Mouse (Mus musculus) midbrain, embryonic 12.5 days (tissue): ENCODE results near the gene Myo15b. TPM values are rescaled to one million over a fixed set of nuclear protein-coding genes. Genes with fewer than 3 reads are reported as not detected.
"Not testable (repeated sequence)": the region's sequence is repeated elsewhere in the genome, so short reads cannot be mapped to it uniquely, and the experiment has no call there.

ENCODE experiments used
- ATAC-seq: fragments of 200-750 bp; cut with Nextera tagmentation; 2 replicates; pipeline ENCODE4 v1.8.0; 2017; ENCODE audit warnings: low read depth, moderate TSS enrichment, moderate library complexity; ENCODE audit not compliant: low FRiP score
- H3K27ac ChIP-seq: fragments of 300-500 bp; sonication (generic); replicated peaks from 2 replicates; pipeline ENCODE4 v1.5.1; 2016; ENCODE audit warnings: mild to moderate bottlenecking
- H3K27me3 ChIP-seq: fragments of 300-500 bp; sonication (generic); 2 replicates; pipeline ENCODE4 v1.6.1; 2016; ENCODE audit warnings: mild to moderate bottlenecking
- H3K36me3 ChIP-seq: fragments of 300-500 bp; sonication (generic); 2 replicates; pipeline ENCODE4 v1.6.1; 2016
- H3K4me1 ChIP-seq: fragments of 300-500 bp; sonication (generic); 2 replicates; pipeline ENCODE4 v1.6.1; 2016
- H3K4me2 ChIP-seq: fragments of 300-500 bp; sonication (generic); replicated peaks from 2 replicates; pipeline ENCODE4 v1.6.1; 2016; ENCODE audit warnings: mild to moderate bottlenecking, moderate library complexity
- H3K4me3 ChIP-seq: fragments of 300-500 bp; sonication (generic); 2 replicates; pipeline ENCODE4 v1.5.1; 2016; ENCODE audit warnings: mild to moderate bottlenecking
- H3K9ac ChIP-seq: fragments of 300-500 bp; sonication (generic); replicated peaks from 2 replicates; pipeline ENCODE4 v1.6.1; 2016; ENCODE audit warnings: mild to moderate bottlenecking, moderate library complexity
- H3K9me3 ChIP-seq: fragments of 300-500 bp; sonication (generic); 2 replicates; pipeline ENCODE4 v1.6.1; 2016; ENCODE audit warnings: mild to moderate bottlenecking
- WGBS: fragments of 180-500 bp; shearing (Covaris S2); methylation state at CpG from one replicate; pipeline ENCODE4 v1.1.7; 2016; 5-methylcytosine and 5-hydroxymethylcytosine counted together
- polyA plus RNA-seq: library from polyadenylated mRNA; unstranded; fragments of >200 nt; fragmentation: Nextera tagmentation; extraction: Ambion mirVana; gene quantifications from 2 replicates; pipeline ENCODE4 v1.2.1, GENCODE M21; 2016

The Myo15b gene
- polyA plus RNA-seq, 1 experiment from 2014 or later: 0.37 TPM

GRCm38 (mm10) chr11:115845819-115846218 lies 12.4 kb upstream of the Myo15b start:
- 96% methylated on average over 2 of the region's 2 CpGs for WGBS
- Histone ChIP-seq H3K9me3 (no peaks in the 10 kb centered on the region), H3K27me3 (no peaks in the 10 kb centered on the region), H3K4me1 (0 out of 2 replicates have a peak, but pooled peaks cover 3% of the 10 kb centered on the region), H3K4me3 (no peak overlapping the region), H3K4me2 (no peak overlapping the region), H3K9ac (no peak overlapping the region), H3K36me3 (no peaks in the 10 kb centered on the region), H3K27ac (no peak overlapping the region)
- no peak for ATAC-seq

GRCm38 (mm10) chr11:115854674-115855073 lies 3.5 kb upstream of the Myo15b start:
- Histone ChIP-seq H3K4me1 (peaks cover 8% of the 10 kb centered on the region), H3K36me3 (no peaks in the 10 kb centered on the region), H3K9ac (no peak overlapping the region), H3K4me3 (no peak overlapping the region), H3K4me2 (no peak overlapping the region), H3K9me3 (no peaks in the 10 kb centered on the region), H3K27me3 (peaks cover 41% of the 10 kb centered on the region), H3K27ac (no peak overlapping the region)
- ATAC-seq: no peak
- WGBS: 76% methylated on average over 6 of the region's 6 CpGs

DNA sequence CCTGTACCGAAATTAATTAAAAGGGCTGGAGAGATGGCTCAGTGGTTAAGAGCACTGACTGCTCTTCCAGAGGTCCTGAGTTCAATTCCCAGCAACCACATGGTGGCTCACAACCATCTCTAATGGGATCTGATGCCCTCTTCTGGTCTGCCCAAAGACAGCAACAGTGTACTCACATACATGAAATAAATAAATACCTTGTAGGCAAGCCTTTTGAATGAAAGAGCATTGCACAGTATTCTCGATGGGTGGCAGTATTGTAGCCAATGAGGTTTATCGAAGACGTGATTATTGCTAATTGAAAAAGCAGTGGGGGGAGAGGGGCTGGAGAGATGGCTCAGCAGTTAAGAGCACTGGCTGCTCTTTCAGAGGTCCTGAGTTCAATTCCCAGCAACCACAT lies 1.1 kb upstream of the Myo15b start:
- H3K4me3 ChIP-seq, H3K36me3 ChIP-seq, H3K4me2 ChIP-seq, H3K9ac ChIP-seq, H3K9me3 ChIP-seq, H3K27ac ChIP-seq, H3K4me1 ChIP-seq, ATAC-seq: not testable (repeated sequence)
- WGBS: 92% methylated on average over 4 of the region's 4 CpGs
- H3K27me3 ChIP-seq: peaks cover 66% of the 10 kb centered on the region

DNA sequence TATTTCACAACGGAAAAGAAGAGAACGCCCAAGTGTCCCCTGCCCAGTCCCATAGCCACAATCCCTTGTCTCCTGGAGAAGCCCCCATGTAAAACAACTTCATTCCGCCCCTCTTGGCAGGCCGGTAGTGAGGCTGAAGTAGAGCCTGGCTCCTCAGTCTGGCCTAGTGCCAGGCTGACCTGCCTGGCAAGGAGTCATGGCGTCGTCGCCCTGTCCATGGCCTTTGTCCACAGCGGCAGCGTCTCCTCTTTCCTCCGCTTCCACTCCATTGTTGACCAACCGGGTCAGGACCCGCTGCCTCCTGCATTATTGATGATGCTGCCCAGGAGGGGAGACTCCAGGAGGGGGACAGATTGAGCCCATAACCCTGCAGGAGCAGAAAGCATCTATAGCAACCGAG lies 270 bp upstream of the Myo15b start:
- H3K27ac ChIP-seq: no peak overlapping the region
- H3K9me3 ChIP-seq: no peaks in the 10 kb centered on the region
- no peaks in the 10 kb centered on the region for H3K36me3 ChIP-seq
- no peak overlapping the region for H3K4me3 ChIP-seq
- no peak overlapping the region for H3K4me2 ChIP-seq
- 55% methylated on average over 13 of the region's 13 CpGs for WGBS
- H3K4me1 ChIP-seq: peaks cover 8% of the 10 kb centered on the region
- H3K27me3 ChIP-seq: peaks cover 73% of the 10 kb centered on the region
- 0 out of 2 replicates have a peak overlapping the region, but pooled peaks have one; percentile 2 for H3K9ac ChIP-seq
- ATAC-seq: no peak

GRCm38 (mm10) chr11:115859143-115859945 lies 1.1 kb downstream of the Myo15b start:
- Histone ChIP-seq H3K9ac (0 out of 2 replicates have a peak overlapping the region, but pooled peaks have one; percentile 39), H3K27me3 (peaks cover 73% of the 10 kb centered on the region), H3K4me2 (peak overlapping the region; percentile 48), H3K4me3 (peak overlapping the region; percentile 31), H3K4me1 (peaks cover 8% of the 10 kb centered on the region), H3K27ac (no peak overlapping the region), H3K36me3 (no peaks in the 10 kb centered on the region), H3K9me3 (no peaks in the 10 kb centered on the region)
- peak; percentile 74 for ATAC-seq
- WGBS: 2% methylated on average over 74 of the region's 75 CpGs

DNA sequence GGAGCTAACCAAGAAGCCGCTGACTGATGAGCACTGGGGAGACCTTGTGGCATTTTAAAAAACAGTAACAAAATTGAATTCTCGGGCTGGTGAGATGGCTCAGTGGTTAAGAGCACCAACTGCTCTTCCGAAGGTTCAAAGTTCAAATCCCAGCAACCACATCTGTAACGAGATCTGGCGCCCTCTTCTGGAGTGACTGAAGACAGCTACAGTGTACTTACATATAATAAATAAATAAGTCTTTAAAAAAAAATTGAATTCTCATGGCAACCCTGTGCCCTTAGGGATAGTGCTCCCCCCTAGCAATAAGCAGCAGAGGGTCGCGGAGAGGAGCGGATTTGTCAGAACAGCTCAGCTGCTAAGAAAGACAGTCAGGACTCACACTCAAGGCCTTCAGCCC lies 5.7 kb downstream of the Myo15b start:
- H3K27ac ChIP-seq: no peak overlapping the region
- ATAC-seq: no peak
- WGBS: 86% methylated on average over 8 of the region's 8 CpGs

DNA sequence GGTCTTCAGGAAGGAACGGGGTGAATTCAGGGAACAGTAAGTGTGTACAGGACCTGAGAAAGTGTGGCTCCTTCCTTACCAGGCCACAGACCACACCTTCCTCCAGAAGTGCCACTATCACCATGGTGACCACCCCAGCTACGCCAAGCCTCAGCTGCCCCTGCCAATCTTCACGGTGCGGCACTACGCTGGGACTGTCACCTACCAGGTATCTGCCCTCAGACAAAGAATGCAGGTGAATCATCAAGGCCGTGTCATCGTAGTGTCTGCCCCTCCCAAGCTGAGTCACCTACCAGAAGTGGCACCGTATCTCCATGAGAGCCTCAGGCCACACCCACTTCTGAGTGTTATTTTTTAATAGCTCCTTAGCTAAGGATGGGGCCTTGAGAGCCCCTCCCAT lies 11.2 kb downstream of the Myo15b start:
- no peak overlapping the region for H3K4me2 ChIP-seq
- no peaks in the 10 kb centered on the region for H3K4me1 ChIP-seq
- ATAC-seq: no peak
- WGBS: 87% methylated on average over 8 of the region's 8 CpGs
- H3K4me3 ChIP-seq: no peak overlapping the region
- H3K27me3 ChIP-seq: peaks cover 11% of the 10 kb centered on the region
- no peaks in the 10 kb centered on the region for H3K36me3 ChIP-seq
- no peaks in the 10 kb centered on the region for H3K9me3 ChIP-seq
- H3K9ac ChIP-seq: no peak overlapping the region
- H3K27ac ChIP-seq: no peak overlapping the region

More for the DNA sequence above, 5.7 kb downstream of the Myo15b start:
- H3K9me3 ChIP-seq: no peaks in the 10 kb centered on the region
- H3K4me2 ChIP-seq: no peak overlapping the region
- H3K4me1 ChIP-seq: peaks cover 7% of the 10 kb centered on the region
- no peak overlapping the region for H3K9ac ChIP-seq
- H3K27me3 ChIP-seq: peaks cover 43% of the 10 kb centered on the region
- H3K4me3 ChIP-seq: no peak overlapping the region
- no peaks in the 10 kb centered on the region for H3K36me3 ChIP-seq

- WGBS: 75% methylated on average over 4 of the region's 4 CpGs
- no peak overlapping the region for H3K4me3 ChIP-seq
- no peaks in the 10 kb centered on the region for H3K4me1 ChIP-seq
- H3K9me3 ChIP-seq: no peaks in the 10 kb centered on the region
- no peaks in the 10 kb centered on the region for H3K36me3 ChIP-seq
- peaks cover 11% of the 10 kb centered on the region; the same call in 1 of the 2 replicates for H3K27me3 ChIP-seq
- H3K27ac ChIP-seq: no peak overlapping the region
- H3K4me2 ChIP-seq: no peak overlapping the region
- ATAC-seq: no peak
- no peak overlapping the region for H3K9ac ChIP-seq
These were observed 14.2 kb downstream of the Myo15b start for GRCm38 (mm10) chr11:115872437-115872836.

- Histone ChIP-seq H3K4me2 (no peak overlapping the region), H3K9ac (no peak overlapping the region), H3K27ac (no peak overlapping the region), H3K4me3 (no peak overlapping the region), H3K9me3 (no peaks in the 10 kb centered on the region), H3K4me1 (no peaks in the 10 kb centered on the region), H3K27me3 (peaks cover 21% of the 10 kb centered on the region), H3K36me3 (no peaks in the 10 kb centered on the region)
- ATAC-seq: no peak
- WGBS: 89% methylated on average over 3 of the region's 3 CpGs
These were observed 17.7 kb downstream of the Myo15b start for GRCm38 (mm10) chr11:115875935-115876334.

- no peak for ATAC-seq
- Histone ChIP-seq H3K9me3 (no peaks in the 10 kb centered on the region), H3K4me3 (no peak overlapping the region), H3K27me3 (peaks cover 21% of the 10 kb centered on the region), H3K9ac (no peak overlapping the region), H3K4me1 (no peaks in the 10 kb centered on the region), H3K36me3 (no peaks in the 10 kb centered on the region), H3K4me2 (no peak overlapping the region), H3K27ac (no peak overlapping the region)
- WGBS: 79% methylated on average over 5 of the region's 5 CpGs
These were observed 18.2 kb downstream of the Myo15b start for GRCm38 (mm10) chr11:115876438-115876837.

GRCm38 (mm10) chr11:115877174-115877755 lies 19.1 kb downstream of the Myo15b start:
- ATAC-seq: no peak
- Histone ChIP-seq H3K9me3 (no peaks in the 10 kb centered on the region), H3K27ac (no peak overlapping the region), H3K4me3 (no peak overlapping the region), H3K9ac (no peak overlapping the region), H3K27me3 (peaks cover 23% of the 10 kb centered on the region), H3K4me2 (no peak overlapping the region), H3K4me1 (no peaks in the 10 kb centered on the region), H3K36me3 (no peaks in the 10 kb centered on the region)
- WGBS: 82% methylated on average over 6 of the region's 6 CpGs

- Histone ChIP-seq H3K9me3 (no peaks in the 10 kb centered on the region), H3K9ac (no peak overlapping the region), H3K27me3 (peaks cover 29% of the 10 kb centered on the region), H3K36me3 (no peaks in the 10 kb centered on the region), H3K4me3 (no peak overlapping the region), H3K27ac (no peak overlapping the region), H3K4me1 (no peaks in the 10 kb centered on the region), H3K4me2 (no peak overlapping the region)
- WGBS: 74% methylated on average over 8 of the region's 8 CpGs
- ATAC-seq: no peak
These were observed 19.9 kb downstream of the Myo15b start for GRCm38 (mm10) chr11:115878071-115878470.
